11 mouse cellular contexts compared by ENCODE assay signal in genomic region chr4:115935835-115936581, GRCm38 (mm10). TPM values are rescaled to one million over a fixed set of nuclear protein-coding genes. Genes with fewer than 3 reads are reported as not detected.
DNase-seq lines count a peak whose midpoint lies in the region; ATAC-seq and TF ChIP-seq lines count a peak whose summit lies in the region.
"Had no signal": no experiment of that assay in that cellular context is flagged by ENCODE, and none has a peak within 500 bp of the region (broad histone marks: within the 10 kb centered on the region; RNA-seq: fewer than 3 reads in every experiment).

No protein-coding gene starts in this region.

- no peaks in the 10 kb centered on the region for H3K9me3 ChIP-seq in liver, postnatal 0 days (ENCODE audit: low read length)
- H3K9me3 ChIP-seq in hindbrain, embryonic 16.5 days (ENCODE audit: control insufficient read depth, low read length) = no peaks in the 10 kb centered on the region
- no peaks in the 10 kb centered on the region for H3K9me3 ChIP-seq in neural tube, embryonic 12.5 days

- TF ChIP-seq CTCF in liver, postnatal 0 days (IDR thresholded peaks at IDR 0.05; ENCODE audit: low read depth) = no peak
- TF ChIP-seq CTCF in cerebellum, adult 2 months (IDR thresholded peaks at IDR 0.05; ENCODE audit: borderline replicate concordance, insufficient read depth, low read depth, low read length) = no peak

- no peak overlapping the region for H3K4me2 ChIP-seq in liver, postnatal 0 days (ENCODE audit: low read depth, low read length)
- peak overlapping the region; percentile 23 for H3K4me2 ChIP-seq in hindbrain, embryonic 16.5 days (ENCODE audit: low read length)
- H3K4me2 ChIP-seq in neural tube, embryonic 12.5 days (replicated peaks) = peak overlapping the region; percentile 24

- no peak for ATAC-seq in cerebellum, adult (ENCODE audit: insufficient number of reproducible peaks, low FRiP score, low TSS enrichment)
- ATAC-seq in liver, postnatal 0 days = no peak
- no peak for ATAC-seq in hindbrain, embryonic 16.5 days
- ATAC-seq in neural tube, embryonic 12.5 days (ENCODE audit: low FRiP score, low read depth) = no peak
- ATAC-seq: inflammation-experienced regulatory T-cells, adult 6 months had no signal

- H3K27me3 ChIP-seq in liver, postnatal 0 days (ENCODE audit: insufficient read depth, low read length) = peaks cover 98% of the 10 kb centered on the region
- peaks cover 57% of the 10 kb centered on the region for H3K27me3 ChIP-seq in hindbrain, embryonic 16.5 days (replicated peaks; ENCODE audit: control insufficient read depth, insufficient read depth, low read length)
- H3K27me3 ChIP-seq in neural tube, embryonic 12.5 days (replicated peaks) = peaks cover 100% of the 10 kb centered on the region
- H3K27me3 ChIP-seq in cerebellum, adult 2 months (ENCODE audit: control insufficient read depth, insufficient read depth, low read length) = peaks cover 20% of the 10 kb centered on the region; the same call in 1 of the 2 replicates

- H3K4me1 ChIP-seq in liver, postnatal 0 days (ENCODE audit: insufficient read depth) = peaks cover 10% of the 10 kb centered on the region
- H3K4me1 ChIP-seq in hindbrain, embryonic 16.5 days (ENCODE audit: control insufficient read depth, insufficient read depth, low read depth, low read length) = peaks cover 17% of the 10 kb centered on the region
- H3K4me1 ChIP-seq in neural tube, embryonic 12.5 days = peaks cover 25% of the 10 kb centered on the region
- H3K4me1 ChIP-seq in cerebellum, adult 2 months (ENCODE audit: control insufficient read depth, insufficient read depth, low read length) = peaks cover 4% of the 10 kb centered on the region; the same call in 1 of the 2 replicates

- H3K4me3 ChIP-seq in liver, postnatal 0 days (ENCODE audit: low read depth, low read length) = peak overlapping the region; percentile 8; the same call in 1 of the 2 replicates
- H3K4me3 ChIP-seq in hindbrain, embryonic 16.5 days (ENCODE audit: low read length) = no peak overlapping the region
- no peak overlapping the region for H3K4me3 ChIP-seq in neural tube, embryonic 12.5 days
- no peak overlapping the region for H3K4me3 ChIP-seq in cerebellum, adult 2 months (replicated peaks; ENCODE audit: insufficient read depth, low read depth, low read length)

- 2% methylated on average over 36 of the region's 36 CpGs for WGBS in liver, postnatal 0 days (ENCODE audit: insufficient replicate concordance)
- WGBS in hindbrain, embryonic 16.5 days = under 1% methylated on average over 36 of the region's 36 CpGs
- under 1% methylated on average over 36 of the region's 36 CpGs for WGBS in neural tube, embryonic 12.5 days
- 2% methylated on average over 36 of the region's 36 CpGs for WGBS in cerebellum, adult 2 months

- TF ChIP-seq EP300 in liver, postnatal 0 days (IDR thresholded peaks at IDR 0.05; ENCODE audit: low read depth) = no peak

- H3K36me3 ChIP-seq in liver, postnatal 0 days (replicated peaks; ENCODE audit: insufficient read depth, low read length) = no peaks in the 10 kb centered on the region
- H3K36me3 ChIP-seq in hindbrain, embryonic 16.5 days (ENCODE audit: control insufficient read depth, insufficient read depth, low read length) = no peaks in the 10 kb centered on the region
- H3K36me3 ChIP-seq in neural tube, embryonic 12.5 days = no peaks in the 10 kb centered on the region

- no peak for TF ChIP-seq POLR2A in cerebellum, adult 2 months (IDR thresholded peaks at IDR 0.05; ENCODE audit: borderline replicate concordance, insufficient read depth, low read length)

- DNase-seq in cerebellum, postnatal 25 days = peak; percentile 13 to 15
- no peak for DNase-seq in liver, postnatal 0 days
- DNase-seq in liver = no peak
- DNase-seq in cerebellum, adult 2 months = no peak
- no peak for DNase-seq in ovary, postnatal 10 days (ENCODE audit: low spot score)

- H3K27ac ChIP-seq in liver, postnatal 0 days (ENCODE audit: low read depth) = no peak overlapping the region
- no peak overlapping the region for H3K27ac ChIP-seq in hindbrain, embryonic 16.5 days (ENCODE audit: low read depth, low read length)
- no peak overlapping the region for H3K27ac ChIP-seq in neural tube, embryonic 12.5 days
- H3K27ac ChIP-seq in cerebellum, adult 2 months (ENCODE audit: insufficient read depth, low read length) = no peak overlapping the region
- H3K27ac ChIP-seq: macrophage had no signal

- no peak overlapping the region for H3K9ac ChIP-seq in liver, postnatal 0 days (replicated peaks)
- H3K9ac ChIP-seq in hindbrain, embryonic 16.5 days (ENCODE audit: low read depth, low read length) = no peak overlapping the region
- H3K9ac ChIP-seq in neural tube, embryonic 12.5 days = no peak overlapping the region

RNA-seq across cellular contexts. Expression of gene Dmbx1, which starts 3.7 kb away (rescaled TPM):
- not detected in 2 replicates for polyA plus RNA-seq in liver, postnatal 0 days (2015; fragmentation: Nextera tagmentation; extraction: Ambion mirVana)
- 5.8 and 6.8 TPM in 2 replicates for polyA plus RNA-seq in hindbrain, embryonic 16.5 days (2015; fragmentation: Nextera tagmentation; extraction: Ambion mirVana)
- 1.6 and 2.4 TPM in 2 replicates for polyA plus RNA-seq in neural tube, embryonic 12.5 days (2016; fragmentation: Nextera tagmentation; extraction: Ambion mirVana)
- 1.3 TPM in 2 replicates for polyA plus RNA-seq in cerebellum, adult 2 months (2012; rRNA removed)
- polyA plus RNA-seq: inflammation-experienced regulatory T-cells, adult 6 months; macrophage had no signal

RNA-seq across cellular contexts. Expression of gene 6430628N08Rik, which starts 45.5 kb away (rescaled TPM):
- not detected in 2 replicates for polyA plus RNA-seq in liver, postnatal 0 days (2015; fragmentation: Nextera tagmentation; extraction: Ambion mirVana)
- polyA plus RNA-seq in hindbrain, embryonic 16.5 days (2015; fragmentation: Nextera tagmentation; extraction: Ambion mirVana) = 0.41 and 0.44 TPM in 2 replicates
- not detected in 2 replicates for polyA plus RNA-seq in neural tube, embryonic 12.5 days (2016; fragmentation: Nextera tagmentation; extraction: Ambion mirVana)
- polyA plus RNA-seq in cerebellum, adult 2 months (2012; rRNA removed) = 0.08 and 0.23 TPM in 2 replicates
- polyA plus RNA-seq: cortical plate, adult 2 months; inflammation-experienced regulatory T-cells, adult 6 months; macrophage had no signal

RNA-seq across cellular contexts. Expression of gene Kncn, which starts 51.8 kb away (rescaled TPM):
- polyA plus RNA-seq in liver, postnatal 0 days (2015; fragmentation: Nextera tagmentation; extraction: Ambion mirVana) = not detected in 2 replicates
- polyA plus RNA-seq in hindbrain, embryonic 16.5 days (2015; fragmentation: Nextera tagmentation; extraction: Ambion mirVana) = 0.45 TPM in 1 of 2 replicates, not detected in the other
- not detected in 2 replicates for polyA plus RNA-seq in neural tube, embryonic 12.5 days (2016; fragmentation: Nextera tagmentation; extraction: Ambion mirVana)
- 0.08 and 0.14 TPM in 2 replicates for polyA plus RNA-seq in cerebellum, adult 2 months (2012; rRNA removed)
- polyA plus RNA-seq: inflammation-experienced regulatory T-cells, adult 6 months; macrophage had no signal

Comparison
In these comparisons a context has a peak if more than half of its experiments do, and no peak if none do; other contexts are left out.
1. DNase-seq: peak in cerebellum, postnatal 25 days (2 of 2); none in liver, postnatal 0 days (single experiment), liver (single experiment), cerebellum, adult 2 months (0 of 2) and ovary, postnatal 10 days (single experiment).